Mouse (Mus musculus) lung, embryonic 14.5 days (tissue): ENCODE data around the gene Nt5c2. TPM values are rescaled to one million over a fixed set of nuclear protein-coding genes. Genes with fewer than 3 reads are reported as not detected.
A peak's percentile ranks its signal among the peaks of the same experiment; 100 is the strongest.

Experiments used
- ATAC-seq: fragments of 200-750 bp; cut with Nextera tagmentation; 2 replicates; pipeline ENCODE4 v1.8.0; 2017; ENCODE audit warnings: mild to moderate bottlenecking, moderate TSS enrichment, moderate library complexity; ENCODE audit not compliant: insufficient read depth
- DNase-seq: peaks from one replicate; pipeline ENCODE4 v3.0.0-alpha.2; 2015
- H3K27ac ChIP-seq: fragments of 300-500 bp; sonication (generic); 2 replicates; pipeline ENCODE4 v1.5.1; 2014; ENCODE audit warnings: low read depth, mild to moderate bottlenecking, moderate library complexity
- H3K27me3 ChIP-seq: fragments of 300-500 bp; sonication (generic); 2 replicates; pipeline ENCODE4 v1.6.1; 2014; ENCODE audit warnings: low read length, control low read depth; ENCODE audit not compliant: insufficient read depth
- H3K36me3 ChIP-seq: fragments of 300-500 bp; sonication (generic); 2 replicates; pipeline ENCODE4 v1.6.1; 2014; ENCODE audit warnings: control low read depth; ENCODE audit not compliant: insufficient read depth
- H3K4me1 ChIP-seq: fragments of 300-500 bp; sonication (generic); 2 replicates; pipeline ENCODE4 v1.6.1; 2014; ENCODE audit warnings: antibody characterized with exemption, control low read depth; ENCODE audit not compliant: insufficient read depth
- H3K4me2 ChIP-seq: fragments of 300-500 bp; sonication (generic); 2 replicates; pipeline ENCODE4 v1.6.1; 2014; ENCODE audit warnings: mild to moderate bottlenecking
- H3K4me3 ChIP-seq: fragments of 300-500 bp; sonication (generic); 2 replicates; pipeline ENCODE4 v1.5.1; 2014; ENCODE audit warnings: low read depth, low read length
- H3K9ac ChIP-seq: fragments of 300-500 bp; sonication (generic); 2 replicates; pipeline ENCODE4 v1.6.1; 2014
- H3K9me3 ChIP-seq: fragments of 300-500 bp; sonication (generic); 2 replicates; pipeline ENCODE4 v1.6.1; 2016; ENCODE audit warnings: low read depth, low read length, control low read depth
- CTCF ChIP-seq: IDR thresholded peaks from 2 replicates; pipeline ENCODE4 v1.5.1; 2016; ENCODE audit warnings: antibody characterized with exemption, low read depth
- WGBS: fragments of 180-500 bp; shearing (Covaris S2); extraction: QIAGEN DNeasy Blood & Tissue Kit; methylation state at CpG from one replicate; pipeline ENCODE4 v1.1.7; 2014; 5-methylcytosine and 5-hydroxymethylcytosine counted together
- polyA plus RNA-seq: library from polyadenylated mRNA; unstranded; fragments of >200 nt; fragmentation: Nextera tagmentation; extraction: Ambion mirVana; gene quantifications from 2 replicates; pipeline ENCODE4 v1.2.1, GENCODE M21; 2014

Gene Nt5c2
- polyA plus RNA-seq, 1 experiment from 2014 or later: 81.2 TPM

- no peak overlapping the region for H3K4me3 ChIP-seq
- H3K36me3 ChIP-seq: no peaks in the 10 kb centered on the region
- peaks cover 39% of the 10 kb centered on the region for H3K27me3 ChIP-seq
- 11% methylated on average over 3 of the region's 3 CpGs for WGBS
- TF ChIP-seq CTCF: no peak
- ATAC-seq (no peak), DNase-seq (no peak)
- H3K9ac ChIP-seq: no peak overlapping the region
- no peak overlapping the region for H3K27ac ChIP-seq
- H3K9me3 ChIP-seq: no peaks in the 10 kb centered on the region
- peaks cover 4% of the 10 kb centered on the region; the same call in 1 of the 2 replicates for H3K4me1 ChIP-seq
- H3K4me2 ChIP-seq: no peak overlapping the region
Observed at GRCm38 (mm10) chr19:47017831-47018230, 2.9 kb upstream of the Nt5c2 start.

- H3K4me2 ChIP-seq: no peak overlapping the region
- no peaks in the 10 kb centered on the region for H3K9me3 ChIP-seq
- no peak for TF ChIP-seq CTCF
- peaks cover 4% of the 10 kb centered on the region; the same call in 1 of the 2 replicates for H3K4me1 ChIP-seq
- DNase-seq (peak; percentile 95), ATAC-seq (no peak)
- H3K4me3 ChIP-seq: no peak overlapping the region
- H3K36me3 ChIP-seq: no peaks in the 10 kb centered on the region
- H3K27me3 ChIP-seq: peaks cover 48% of the 10 kb centered on the region
- WGBS: 1% methylated on average over 15 of the region's 15 CpGs
- H3K9ac ChIP-seq: no peak overlapping the region
- no peak overlapping the region for H3K27ac ChIP-seq
Observed at GRCm38 (mm10) chr19:47016487-47016886, 1.5 kb upstream of the Nt5c2 start.

GRCm38 (mm10) chr19:47015965-47016364 lies 1.0 kb upstream of the Nt5c2 start:
- no peak for TF ChIP-seq CTCF
- Histone ChIP-seq H3K9ac (no peak overlapping the region), H3K36me3 (no peaks in the 10 kb centered on the region), H3K9me3 (no peaks in the 10 kb centered on the region), H3K27ac (no peak overlapping the region), H3K27me3 (peaks cover 49% of the 10 kb centered on the region), H3K4me3 (no peak overlapping the region), H3K4me2 (no peak overlapping the region; the same call in 1 of the 2 replicates), H3K4me1 (peaks cover 4% of the 10 kb centered on the region; the same call in 1 of the 2 replicates)
- 6% methylated on average over 9 of the region's 9 CpGs for WGBS
- DNase-seq: no peak
- no peak for ATAC-seq

- Histone ChIP-seq H3K9ac (no peak overlapping the region), H3K36me3 (no peaks in the 10 kb centered on the region), H3K4me2 (peak overlapping the region; percentile 79), H3K9me3 (no peaks in the 10 kb centered on the region), H3K4me1 (peaks cover 4% of the 10 kb centered on the region; the same call in 1 of the 2 replicates), H3K27me3 (peaks cover 49% of the 10 kb centered on the region), H3K4me3 (peak overlapping the region; percentile 46), H3K27ac (no peak overlapping the region)
- no peak for TF ChIP-seq CTCF
- no peak; the same call in 1 of the 2 replicates for ATAC-seq
- WGBS: under 1% methylated on average over 37 of the region's 37 CpGs
- no peak for DNase-seq
Observed at GRCm38 (mm10) chr19:47015396-47015795, 443 bp upstream of the Nt5c2 start.

- ATAC-seq (no peak), DNase-seq (no peak)
- Histone ChIP-seq H3K36me3 (no peaks in the 10 kb centered on the region), H3K4me1 (peaks cover 4% of the 10 kb centered on the region; the same call in 1 of the 2 replicates), H3K4me3 (peak overlapping the region; percentile 46), H3K9ac (no peak overlapping the region), H3K27me3 (peaks cover 49% of the 10 kb centered on the region), H3K27ac (no peak overlapping the region), H3K9me3 (no peaks in the 10 kb centered on the region), H3K4me2 (peak overlapping the region; percentile 79)
- WGBS: 1% methylated on average over 11 of the region's 11 CpGs
- TF ChIP-seq CTCF: no peak
Observed at GRCm38 (mm10) chr19:47014159-47014446, 850 bp downstream of the Nt5c2 start.

- ATAC-seq (no peak), DNase-seq (no peak)
- no peak for TF ChIP-seq CTCF
- Histone ChIP-seq H3K4me2 (no peak overlapping the region), H3K27me3 (peaks cover 49% of the 10 kb centered on the region), H3K9ac (no peak overlapping the region), H3K9me3 (no peaks in the 10 kb centered on the region), H3K4me1 (peaks cover 4% of the 10 kb centered on the region; the same call in 1 of the 2 replicates), H3K27ac (no peak overlapping the region), H3K36me3 (no peaks in the 10 kb centered on the region), H3K4me3 (no peak overlapping the region; the same call in 1 of the 2 replicates)
- 10% methylated on average over 20 of the region's 20 CpGs for WGBS
Observed at GRCm38 (mm10) chr19:47013340-47014158, 1.4 kb downstream of the Nt5c2 start.

- TF ChIP-seq CTCF: no peak
- WGBS: 81% methylated on average over 15 of the region's 15 CpGs
- no peak for ATAC-seq
Observed at GRCm38 (mm10) chr19:47012521-47013130, 2.3 kb downstream of the Nt5c2 start.

More at GRCm38 (mm10) chr19:47012521-47013130, 2.3 kb downstream of the Nt5c2 start:
- Histone ChIP-seq H3K36me3 (no peaks in the 10 kb centered on the region), H3K27me3 (peaks cover 44% of the 10 kb centered on the region), H3K4me1 (peaks cover 4% of the 10 kb centered on the region; the same call in 1 of the 2 replicates), H3K27ac (no peak overlapping the region), H3K9ac (no peak overlapping the region), H3K9me3 (no peaks in the 10 kb centered on the region), H3K4me2 (no peak overlapping the region), H3K4me3 (no peak overlapping the region)
- DNase-seq: peak; percentile 17
